Mouse (Mus musculus) midbrain, embryonic 16.5 days (tissue): ENCODE data around the gene Esm1. TPM values are rescaled to one million over a fixed set of nuclear protein-coding genes. Genes with fewer than 3 reads are reported as not detected.
"Not testable (repeated sequence)": the region's sequence is repeated elsewhere in the genome, so short reads cannot be mapped to it uniquely, and the experiment has no call there.

ENCODE experiments used
- ATAC-seq: fragments of 200-750 bp; cut with Nextera tagmentation; 2 replicates; pipeline ENCODE4 v1.8.0; 2017; ENCODE audit warnings: moderate TSS enrichment
- H3K27ac ChIP-seq: fragments of 300-500 bp; sonication (generic); 2 replicates; pipeline ENCODE4 v1.5.1; 2014; ENCODE audit warnings: mild to moderate bottlenecking, low read length, mixed read lengths
- H3K27me3 ChIP-seq: fragments of 300-500 bp; sonication (generic); 2 replicates; pipeline ENCODE4 v1.6.1; 2014; ENCODE audit warnings: low read depth, low read length, mixed read lengths; ENCODE audit not compliant: control insufficient read depth, insufficient read depth
- H3K36me3 ChIP-seq: fragments of 300-500 bp; sonication (generic); 2 replicates; pipeline ENCODE4 v1.6.1; 2014; ENCODE audit warnings: mild to moderate bottlenecking, low read length, moderate library complexity, mixed read lengths; ENCODE audit not compliant: control insufficient read depth, insufficient read depth
- H3K4me1 ChIP-seq: fragments of 300-500 bp; sonication (generic); 2 replicates; pipeline ENCODE4 v1.6.1; 2014; ENCODE audit warnings: mild to moderate bottlenecking, low read length, mixed read lengths; ENCODE audit not compliant: control insufficient read depth, insufficient read depth
- H3K4me2 ChIP-seq: fragments of 300-500 bp; sonication (generic); 2 replicates; pipeline ENCODE4 v1.6.1; 2014; ENCODE audit warnings: mild to moderate bottlenecking, low read length, mixed read lengths
- H3K4me3 ChIP-seq: fragments of 300-500 bp; sonication (generic); 2 replicates; pipeline ENCODE4 v1.5.1; 2014; ENCODE audit warnings: low read depth, mild to moderate bottlenecking, low read length, moderate library complexity, mixed read lengths
- H3K9ac ChIP-seq: fragments of 300-500 bp; sonication (generic); 2 replicates; pipeline ENCODE4 v1.6.1; 2014; ENCODE audit warnings: low read depth, low read length, mixed read lengths
- H3K9me3 ChIP-seq: fragments of 300-500 bp; sonication (generic); replicated peaks from 2 replicates; pipeline ENCODE4 v1.6.1; 2014; ENCODE audit warnings: mild to moderate bottlenecking, low read length, mixed read lengths; ENCODE audit not compliant: control insufficient read depth, poor library complexity, severe bottlenecking
- WGBS: fragments of 180-500 bp; shearing (Covaris S2); extraction: QIAGEN DNeasy Blood & Tissue Kit; methylation state at CpG from one replicate; pipeline ENCODE4 v1.1.7; 2014; 5-methylcytosine and 5-hydroxymethylcytosine counted together
- polyA plus RNA-seq: library from polyadenylated mRNA; unstranded; fragments of >200 nt; fragmentation: Nextera tagmentation; extraction: Ambion mirVana; gene quantifications from 2 replicates; pipeline ENCODE4 v1.2.1, GENCODE M21; 2015

Esm1 gene
- polyA plus RNA-seq, 1 experiment from 2014 or later: 2.1 TPM

DNA sequence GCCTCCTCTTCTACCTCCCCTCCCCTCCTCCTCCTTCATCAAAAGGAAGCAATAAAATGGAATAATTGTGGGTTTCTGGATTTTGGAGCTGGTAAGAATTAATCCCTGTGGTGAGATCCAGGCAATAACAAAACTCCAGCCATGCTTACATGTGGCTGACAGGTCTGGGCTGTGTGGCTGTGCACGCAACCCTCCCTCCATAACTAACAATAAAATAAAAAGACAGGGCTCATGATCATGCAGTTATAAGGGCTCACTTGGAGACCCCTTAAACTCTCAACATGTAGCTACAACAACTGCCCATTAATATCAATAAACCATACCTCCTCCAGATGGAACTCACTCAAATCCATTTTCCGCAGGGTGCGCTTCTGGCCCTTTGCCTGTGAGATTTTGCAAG, 4.4 kb downstream of the Esm1 start:
- H3K27me3 ChIP-seq: no peaks in the 10 kb centered on the region
- H3K9me3 ChIP-seq: no peaks in the 10 kb centered on the region
- ATAC-seq: no peak
- H3K4me1 ChIP-seq: no peaks in the 10 kb centered on the region
- no peak overlapping the region for H3K27ac ChIP-seq
- WGBS: 99% methylated on average over 3 of the region's 3 CpGs
- no peak overlapping the region for H3K9ac ChIP-seq
- no peak overlapping the region for H3K4me2 ChIP-seq
- no peaks in the 10 kb centered on the region for H3K36me3 ChIP-seq
- no peak overlapping the region for H3K4me3 ChIP-seq

- 62% methylated on average over 6 of the region's 6 CpGs for WGBS
- ATAC-seq: no peak
- no peaks in the 10 kb centered on the region for H3K9me3 ChIP-seq
- no peak overlapping the region for H3K4me3 ChIP-seq
- no peak overlapping the region for H3K4me2 ChIP-seq
- no peaks in the 10 kb centered on the region for H3K36me3 ChIP-seq
- no peaks in the 10 kb centered on the region for H3K27me3 ChIP-seq
- H3K27ac ChIP-seq: no peak overlapping the region
- no peak overlapping the region for H3K9ac ChIP-seq
- peaks cover 11% of the 10 kb centered on the region; the same call in 1 of the 2 replicates for H3K4me1 ChIP-seq
Measured at GRCm38 (mm10) chr13:113221851-113222250, 12.4 kb downstream of the Esm1 start.

DNA sequence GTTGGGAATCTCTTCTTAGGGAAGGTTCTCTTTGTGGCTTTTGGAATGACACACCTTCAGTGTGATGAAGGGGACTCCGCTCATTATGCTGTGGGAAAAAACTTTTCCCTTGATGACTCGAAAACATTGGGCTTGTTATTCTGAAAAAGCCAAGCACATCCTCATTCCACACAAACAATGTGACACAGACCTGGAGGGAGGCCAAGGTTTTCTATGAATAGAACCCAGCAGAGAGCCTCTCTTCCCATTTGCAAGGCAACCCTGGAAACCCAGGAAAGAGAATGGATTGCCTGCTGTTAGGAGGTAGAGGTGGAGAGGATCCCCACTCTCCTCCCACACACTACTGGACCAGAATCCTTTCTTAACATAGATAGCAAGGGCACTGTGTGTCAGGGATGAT, 14.6 kb downstream of the Esm1 start:
- 13% methylated on average over 2 of the region's 2 CpGs for WGBS
- no peak overlapping the region for H3K9ac ChIP-seq

DNA sequence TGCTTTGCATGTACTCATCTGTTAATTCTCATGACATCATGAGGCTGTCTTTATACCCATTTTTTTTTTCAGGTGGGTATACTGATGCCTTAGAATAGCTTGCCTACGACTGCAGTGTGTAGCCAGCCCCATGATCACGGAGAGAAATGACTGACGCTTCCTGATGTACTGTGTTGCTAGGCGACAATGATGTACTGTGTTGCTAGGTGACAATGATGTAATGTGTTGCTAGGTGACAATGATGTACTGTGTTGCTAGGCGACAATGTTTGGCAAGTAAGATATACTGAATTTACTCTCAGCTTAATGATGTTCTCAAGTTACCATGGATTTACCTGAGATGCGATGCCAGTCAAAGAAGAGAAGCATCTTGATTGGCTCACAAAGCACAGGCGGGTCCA, 16.4 kb downstream of the Esm1 start, which contains the start of gene Gzmk:
Gzmk (minus strand) TSS at position 98 of the 400 bp plus-strand sequence.
- H3K27me3 ChIP-seq: no peaks in the 10 kb centered on the region
- 0 out of 2 replicates have a peak within 1 kb of the TSS, but pooled peaks have one; percentile 12 for H3K27ac ChIP-seq
- peaks cover 11% of the 10 kb centered on the region; the same call in 1 of the 2 replicates for H3K4me1 ChIP-seq
- peak within 1 kb of the TSS; percentile 28 for H3K4me2 ChIP-seq
- H3K9me3 ChIP-seq: no peaks in the 10 kb centered on the region
- H3K36me3 ChIP-seq: no peaks in the 10 kb centered on the region
- no peak within 1 kb of the TSS for H3K4me3 ChIP-seq
- peak; percentile 99 for ATAC-seq
- no peak within 1 kb of the TSS for H3K9ac ChIP-seq
- 35% methylated on average over 7 of the region's 7 CpGs for WGBS

More for the DNA sequence above, 14.6 kb downstream of the Esm1 start:
- ATAC-seq: no peak
- Histone ChIP-seq H3K4me3 (no peak overlapping the region), H3K4me1 (peaks cover 11% of the 10 kb centered on the region; the same call in 1 of the 2 replicates), H3K36me3 (no peaks in the 10 kb centered on the region), H3K27me3 (no peaks in the 10 kb centered on the region), H3K4me2 (no peak overlapping the region; the same call in 1 of the 2 replicates), H3K27ac (0 out of 2 replicates have a peak overlapping the region, but pooled peaks have one; percentile 15), H3K9me3 (no peaks in the 10 kb centered on the region)

GRCm38 (mm10) chr13:113227076-113227475, 17.6 kb downstream of the Esm1 start:
- ATAC-seq: no peak

GRCm38 (mm10) chr13:113227666-113228463, 18.4 kb downstream of the Esm1 start:
- Histone ChIP-seq H3K27ac (no peak overlapping the region), H3K27me3 (no peaks in the 10 kb centered on the region), H3K36me3 (no peaks in the 10 kb centered on the region), H3K9me3 (no peaks in the 10 kb centered on the region), H3K4me1 (peaks cover 11% of the 10 kb centered on the region; the same call in 1 of the 2 replicates), H3K4me2 (no peak overlapping the region), H3K9ac (no peak overlapping the region), H3K4me3 (no peak overlapping the region)
- no peak for ATAC-seq
- WGBS: 88% methylated on average over 17 of the region's 17 CpGs

More at GRCm38 (mm10) chr13:113227076-113227475, 17.6 kb downstream of the Esm1 start:
- H3K36me3 ChIP-seq: no peaks in the 10 kb centered on the region
- H3K4me1 ChIP-seq: peaks cover 11% of the 10 kb centered on the region; the same call in 1 of the 2 replicates
- 84% methylated on average over 4 of the region's 4 CpGs for WGBS
- no peak overlapping the region for H3K4me3 ChIP-seq
- H3K4me2 ChIP-seq: no peak overlapping the region
- no peaks in the 10 kb centered on the region for H3K9me3 ChIP-seq
- H3K27ac ChIP-seq: no peak overlapping the region
- no peaks in the 10 kb centered on the region for H3K27me3 ChIP-seq
- H3K9ac ChIP-seq: no peak overlapping the region

GRCm38 (mm10) chr13:113242129-113242528, 32.7 kb downstream of the Esm1 start:
- no peak overlapping the region for H3K27ac ChIP-seq
- no peak for ATAC-seq
- no peaks in the 10 kb centered on the region for H3K4me1 ChIP-seq
- no peak overlapping the region for H3K9ac ChIP-seq
- WGBS: 58% methylated on average over 6 of the region's 6 CpGs
- H3K36me3 ChIP-seq: no peaks in the 10 kb centered on the region
- no peaks in the 10 kb centered on the region for H3K27me3 ChIP-seq
- H3K4me2 ChIP-seq: no peak overlapping the region
- H3K4me3 ChIP-seq: no peak overlapping the region
- H3K9me3 ChIP-seq: no peaks in the 10 kb centered on the region

DNA sequence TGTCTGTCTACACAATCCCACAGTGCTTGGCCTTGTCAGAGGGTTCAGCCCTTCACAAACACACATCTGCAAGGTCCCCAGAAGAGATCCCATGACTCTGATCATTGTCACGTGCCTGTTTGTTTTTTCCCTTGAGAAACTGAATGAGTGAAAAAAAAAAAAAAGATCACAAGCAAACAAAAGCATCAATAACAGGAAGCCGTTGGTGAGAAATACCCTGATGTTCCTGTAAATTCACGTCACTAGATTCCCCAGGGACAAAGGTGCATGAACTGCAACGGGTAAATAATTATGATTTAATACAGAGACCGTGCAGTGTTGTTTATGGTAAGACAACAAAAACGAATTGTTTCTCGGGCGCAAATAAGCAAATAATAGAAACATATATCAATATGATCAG, 35.6 kb downstream of the Esm1 start:
- H3K9ac ChIP-seq: no peak overlapping the region
- WGBS: 74% methylated on average over 8 of the region's 8 CpGs
- ATAC-seq: no peak
- no peaks in the 10 kb centered on the region for H3K36me3 ChIP-seq
- H3K9me3 ChIP-seq: no peaks in the 10 kb centered on the region
- no peak overlapping the region for H3K4me3 ChIP-seq
- H3K4me2 ChIP-seq: no peak overlapping the region
- H3K27ac ChIP-seq: no peak overlapping the region
- no peaks in the 10 kb centered on the region for H3K27me3 ChIP-seq
- no peaks in the 10 kb centered on the region for H3K4me1 ChIP-seq

- not testable (repeated sequence) for H3K4me3 ChIP-seq, H3K9me3 ChIP-seq, H3K27me3 ChIP-seq, ATAC-seq, H3K27ac ChIP-seq, H3K36me3 ChIP-seq, H3K4me1 ChIP-seq, H3K4me2 ChIP-seq, H3K9ac ChIP-seq
- 92% methylated on average over 7 of the region's 7 CpGs for WGBS
Measured at GRCm38 (mm10) chr13:113252580-113252979, 43.1 kb downstream of the Esm1 start.
